Mouse (Mus musculus): Measurements from ENCODE around the gene Hoxa10.

Hoxa10 gene

DNA sequence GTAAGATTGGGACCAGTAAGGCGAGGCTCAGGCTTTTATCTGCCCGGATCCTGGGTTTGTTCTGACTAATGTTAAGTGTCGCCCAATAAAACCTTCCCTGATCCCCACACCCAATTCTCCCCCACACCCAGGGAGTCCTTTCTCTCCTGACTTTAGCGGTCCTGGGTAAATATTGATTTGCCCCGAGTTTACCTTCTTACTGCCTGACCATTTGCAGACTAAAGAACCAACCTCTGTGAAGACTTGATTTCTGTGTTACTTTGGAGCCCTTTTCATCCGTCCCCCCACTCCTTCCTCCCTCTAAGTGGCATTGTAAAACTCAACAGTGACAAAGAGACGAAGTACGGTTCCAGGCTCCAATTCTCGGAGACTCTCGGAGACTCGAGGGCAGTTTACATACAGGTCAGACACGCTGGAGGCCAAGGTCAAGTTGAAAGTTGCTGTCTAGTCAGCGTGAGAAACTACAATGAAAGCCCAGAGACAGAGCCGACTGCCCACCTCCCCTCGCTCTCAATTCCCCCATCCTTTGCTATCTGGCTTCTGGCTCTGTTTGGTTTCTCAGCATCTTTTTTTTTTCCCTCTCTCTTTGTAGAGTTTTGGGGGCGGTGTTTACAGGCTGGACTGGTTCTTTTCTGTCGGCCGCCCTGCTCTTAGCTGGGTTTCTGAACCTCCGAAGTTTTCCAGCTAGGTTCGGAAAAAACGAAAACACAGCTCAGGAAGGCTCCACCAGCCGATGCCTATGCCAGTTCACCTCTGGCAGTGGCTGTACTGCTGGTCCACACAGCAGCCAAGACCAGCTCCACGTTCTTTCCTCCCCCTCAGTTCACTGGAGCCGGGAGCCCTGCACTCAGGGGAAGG is 22.0 kb upstream of the Hoxa10 start:
- no peak for DNase-seq

DNA sequence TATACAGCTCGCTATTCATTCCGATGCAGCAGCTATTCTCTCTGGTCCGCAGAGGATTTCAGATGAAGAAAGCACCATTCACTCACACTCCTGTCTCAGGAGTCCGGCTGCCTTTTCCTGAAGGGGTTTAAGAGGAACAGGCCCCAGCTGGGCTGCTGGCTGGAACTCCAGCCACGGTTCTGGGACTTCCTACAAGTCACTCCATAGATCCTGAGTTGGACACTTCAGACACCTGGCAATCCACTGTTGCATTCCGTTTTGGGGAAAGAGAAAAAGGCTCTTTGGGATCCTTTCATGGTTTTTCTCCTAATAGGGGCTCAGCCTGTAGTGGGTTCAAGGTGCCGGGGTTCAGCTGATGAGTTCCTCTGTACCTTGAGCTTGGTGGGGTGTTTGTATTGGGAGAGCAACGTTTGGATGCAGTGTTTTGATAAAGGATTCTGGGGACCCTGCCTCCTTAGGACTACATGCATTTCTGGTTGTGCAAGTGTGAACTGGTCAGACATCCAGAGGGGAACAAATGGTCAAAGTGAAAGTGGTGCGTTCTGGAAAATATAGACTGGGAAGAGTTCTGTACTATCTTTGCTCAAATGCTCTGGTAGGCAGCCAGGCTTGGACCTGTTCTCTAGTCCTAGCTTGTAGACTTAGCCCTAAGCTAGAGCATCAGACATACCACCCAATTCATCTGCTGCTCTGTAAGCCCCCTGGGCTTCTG is 21.3 kb upstream of the Hoxa10 start:
- no peak for DNase-seq

GRCm38 (mm10) chr6:52260654-52261575 is 20.3 kb upstream of the Hoxa10 start, which contains the start of gene Hoxa13:
TSS of gene Hoxa13 (minus strand) at chr6:52260880.
- DNase-seq = peak; percentile 76

GRCm38 (mm10) chr6:52259811-52260261 is 19.2 kb upstream of the Hoxa10 start:
- DNase-seq = no peak

DNA sequence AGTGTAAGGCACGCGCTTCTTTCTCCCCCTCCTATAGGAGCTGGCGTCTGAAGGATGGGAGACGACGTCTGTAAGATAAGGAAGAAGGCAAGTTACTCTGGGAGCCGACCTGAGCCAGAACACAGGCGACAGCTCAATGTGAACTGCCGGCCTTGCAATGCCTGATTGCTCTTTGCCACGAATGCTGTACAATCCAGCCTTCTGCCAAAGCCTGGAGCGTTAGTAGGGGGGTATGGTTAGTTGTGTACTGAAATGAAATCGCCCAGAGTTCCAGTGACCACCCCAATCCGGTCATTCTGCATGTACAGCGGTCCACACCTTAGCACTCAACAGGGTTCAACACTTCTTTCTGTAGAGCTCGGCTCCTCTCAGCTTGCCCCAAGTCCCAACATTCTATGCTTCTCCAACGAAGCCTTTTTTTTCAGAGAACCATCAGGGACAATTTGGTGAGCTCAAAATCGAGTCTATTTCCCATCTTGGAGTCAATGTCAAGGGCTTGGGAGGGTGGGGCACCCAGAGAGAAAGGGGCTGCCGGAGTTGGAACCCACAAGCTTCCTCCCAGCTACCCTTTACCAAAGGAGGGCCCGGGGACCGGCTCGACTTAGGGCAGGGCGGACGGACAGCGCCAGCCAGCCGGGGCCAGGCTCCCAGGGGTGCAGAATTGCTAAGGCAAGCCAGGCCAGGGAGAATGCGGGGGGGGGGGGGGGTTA is 18.6 kb upstream of the Hoxa10 start:
- DNase-seq = no peak

GRCm38 (mm10) chr6:52256956-52257355 is 16.3 kb upstream of the Hoxa10 start:
- DNase-seq = peak; percentile 86

DNA sequence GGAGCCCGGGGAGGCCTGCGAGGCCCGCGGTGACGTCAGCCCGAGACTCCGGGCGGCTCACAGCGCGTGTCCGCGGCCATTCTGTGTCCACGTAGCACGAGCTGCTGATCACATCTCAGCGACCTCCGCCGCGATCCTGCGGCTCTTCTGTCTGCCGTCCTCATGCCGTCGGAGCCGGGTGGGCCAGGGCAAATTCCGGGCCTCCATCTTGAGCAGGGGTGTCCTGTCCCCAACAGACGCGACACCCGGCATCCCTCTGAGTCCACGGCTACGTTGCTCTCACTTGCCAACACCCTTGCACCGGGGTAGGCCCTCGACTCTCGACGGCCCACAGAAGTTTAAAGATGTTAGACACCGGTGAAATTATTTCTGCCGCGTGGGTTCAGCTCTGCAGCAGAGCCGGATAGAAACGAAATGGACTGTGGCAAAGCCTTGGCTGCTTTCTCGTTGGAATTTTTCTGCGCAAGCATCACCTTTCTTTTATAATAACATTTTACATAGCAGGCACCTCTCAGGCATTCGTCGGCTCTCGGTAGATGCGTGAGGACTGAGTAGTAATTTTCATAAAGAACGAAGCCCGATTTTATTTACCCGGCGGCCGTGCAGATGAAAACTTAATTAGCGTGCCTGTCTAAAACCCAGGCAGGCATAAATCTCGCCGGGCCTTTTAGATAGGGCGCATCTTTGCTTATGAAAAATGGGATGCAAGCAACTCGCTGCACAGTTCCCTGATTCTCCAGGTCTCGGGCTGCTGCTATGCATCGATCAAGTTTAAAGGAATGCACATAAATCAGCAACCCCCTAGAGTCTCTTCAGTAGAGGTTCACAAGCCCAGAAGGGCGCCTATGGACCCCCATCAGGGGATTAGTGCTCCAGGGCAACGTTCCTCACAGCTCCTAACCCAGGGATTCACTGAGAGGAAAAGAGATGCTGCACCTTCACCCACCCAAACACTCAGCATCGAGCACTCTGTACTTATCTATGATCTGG is 13.2 kb upstream of the Hoxa10 start:
- DNase-seq = no peak

GRCm38 (mm10) chr6:52252775-52253376 is 12.2 kb upstream of the Hoxa10 start:
- no peak for DNase-seq

GRCm38 (mm10) chr6:52252016-52252774 is 11.5 kb upstream of the Hoxa10 start:
- DNase-seq = no peak

DNA sequence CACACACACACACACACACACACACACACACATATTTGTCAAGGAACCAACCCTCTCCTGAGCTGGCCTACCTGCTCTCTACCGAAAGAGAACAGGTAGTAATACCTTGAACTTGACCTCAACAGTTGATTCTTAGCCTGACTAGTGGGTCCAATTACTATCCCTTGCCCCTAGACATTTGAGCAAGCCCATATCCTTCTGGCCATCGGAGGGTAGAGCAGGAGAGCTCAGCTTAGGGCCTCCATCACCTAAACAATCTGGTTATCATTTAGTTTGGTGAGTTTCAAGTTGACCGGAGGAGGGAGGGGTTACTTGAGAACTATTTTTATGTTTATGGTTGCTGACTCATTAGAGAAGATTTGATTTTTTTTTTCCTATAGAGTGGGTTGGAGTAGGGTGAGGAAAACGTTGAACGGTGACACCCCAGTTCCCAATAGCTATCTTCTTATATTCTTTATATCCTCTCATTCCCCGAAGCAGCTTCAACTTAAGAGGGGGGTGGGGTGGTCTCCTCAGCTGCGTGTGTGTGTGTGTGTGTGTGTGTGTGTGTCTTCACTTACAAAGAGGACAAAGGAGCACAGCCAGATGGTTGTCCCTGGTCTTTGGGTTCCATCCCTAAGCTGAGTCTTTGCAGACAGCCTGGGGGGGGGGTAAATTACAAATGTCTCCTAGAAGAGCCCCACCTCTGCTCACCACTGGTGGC is 10.7 kb upstream of the Hoxa10 start:
- no peak for DNase-seq

DNA sequence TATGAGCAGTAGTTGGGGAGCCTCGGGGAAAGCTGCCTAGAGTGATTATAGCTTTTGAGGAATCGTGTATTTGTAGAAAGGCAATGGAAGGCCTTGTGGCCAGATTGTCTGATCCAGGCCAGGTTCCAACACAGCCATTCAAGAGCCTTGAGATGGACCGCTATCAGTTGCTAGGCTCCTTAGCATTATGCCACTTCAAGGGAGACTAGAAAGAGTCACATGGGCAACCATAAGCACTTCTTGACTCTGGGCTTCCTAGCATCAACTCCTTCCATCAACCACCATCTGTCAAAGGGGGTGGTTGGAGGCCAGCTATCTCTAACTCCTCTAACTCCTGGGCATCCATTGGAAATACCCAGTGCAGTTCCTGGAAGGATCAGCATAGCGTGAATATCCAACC is 9.2 kb upstream of the Hoxa10 start:
- no peak for DNase-seq

DNA sequence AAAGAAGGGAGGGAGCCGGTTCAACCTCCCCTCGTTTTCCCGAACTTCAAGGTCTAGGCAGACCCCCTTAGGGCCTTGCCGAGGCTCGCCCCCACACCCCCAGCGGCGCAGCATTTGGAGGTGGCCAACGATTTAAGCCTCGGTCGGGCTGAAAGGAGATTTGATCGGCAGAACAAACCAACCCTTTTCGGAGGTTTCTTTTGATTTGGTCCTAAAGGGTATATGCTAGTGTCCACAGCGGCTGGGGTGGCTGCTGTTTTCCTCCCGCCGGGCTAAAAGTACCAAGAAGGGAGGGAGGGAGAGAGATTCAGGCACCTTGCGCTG is 8.7 kb upstream of the Hoxa10 start:
- DNase-seq = no peak

GRCm38 (mm10) chr6:52248638-52249414 is 8.2 kb upstream of the Hoxa10 start:
- DNase-seq = no peak

DNA sequence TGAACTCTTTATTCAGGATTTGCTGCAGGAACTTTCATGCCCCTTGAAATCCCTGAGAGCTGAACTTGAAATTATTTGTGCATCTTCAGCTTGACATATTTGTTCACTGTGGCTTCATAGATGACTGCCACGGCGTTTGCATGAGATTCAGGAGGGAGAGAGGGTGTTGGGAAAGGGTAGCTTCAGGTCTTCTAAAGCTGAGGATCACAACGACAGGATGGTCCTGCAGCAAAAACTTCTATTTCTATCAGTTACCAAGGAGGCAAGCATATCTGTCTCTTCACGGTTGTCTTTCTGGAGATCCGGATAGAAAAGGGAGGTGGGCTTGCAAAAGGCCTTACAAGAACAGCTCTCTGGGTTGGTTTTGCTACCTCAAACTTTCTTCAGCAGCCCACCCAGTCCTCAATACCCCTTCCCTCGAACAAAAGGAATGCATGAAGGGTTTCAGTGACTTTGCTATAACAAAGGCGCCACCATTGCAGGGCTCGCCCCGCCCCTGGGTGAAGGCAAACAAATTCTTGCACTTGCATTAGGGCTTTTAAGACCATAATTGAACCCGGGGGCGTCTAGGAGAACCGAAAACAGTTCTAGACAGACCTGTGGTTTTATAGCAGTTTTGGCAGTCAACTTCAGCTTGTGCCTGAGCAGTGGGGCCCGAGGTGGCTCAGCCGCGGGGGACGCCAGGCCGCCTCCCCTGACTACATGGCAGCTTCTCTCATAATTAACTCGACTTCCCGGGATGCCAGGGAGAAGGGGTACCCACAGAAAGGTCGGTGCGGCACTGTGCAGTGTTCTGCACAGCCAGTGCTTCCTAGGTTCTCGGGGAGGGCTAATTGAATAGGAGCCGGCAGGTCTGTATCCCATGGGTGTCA is 7.3 kb upstream of the Hoxa10 start:
- DNase-seq = no peak

GRCm38 (mm10) chr6:52246916-52247315 is 6.3 kb upstream of the Hoxa10 start:
- no peak for DNase-seq

GRCm38 (mm10) chr6:52246403-52246803 is 5.7 kb upstream of the Hoxa10 start:
- no peak for DNase-seq

- no peak for DNase-seq
Observed at GRCm38 (mm10) chr6:52245757-52246142, 5.1 kb upstream of the Hoxa10 start, which contains the start of gene Hoxa11. TSS of gene Hoxa11 (minus strand) at chr6:52245810.

Measured in thymus, postnatal 14 days (tissue).